Mouse (Mus musculus) megakaryocyte, embryonic 14.5 days (primary cell): Measurements from ENCODE around the gene Ralb.

Experiments used
- FLI1 ChIP-seq: IDR thresholded peaks from 2 replicates; pipeline ENCODE4 v1.6.1; 2012; ENCODE audit warnings: low read length, inconsistent platforms, mixed read lengths
- GATA1 ChIP-seq: IDR thresholded peaks from 3 replicates; pipeline ENCODE4 v1.6.1; 2012; ENCODE audit warnings: mixed read lengths, low read length, inconsistent platforms, borderline replicate concordance

- TF ChIP-seq GATA1 (no peak), FLI1 (no peak)
Observed at GRCm38 (mm10) chr1:119523826-119524225, 19.2 kb upstream of the Ralb start.
